Mouse (Mus musculus) limb, embryonic 14.5 days (tissue): Measurements from ENCODE around the gene Rtca. TPM values are rescaled to one million over a fixed set of nuclear protein-coding genes. Genes with fewer than 3 reads are reported as not detected.
A peak's percentile ranks its signal among the peaks of the same experiment; 100 is the strongest.

Source experiments
- ATAC-seq: fragments of 200-750 bp; cut with Nextera tagmentation; 2 replicates; pipeline ENCODE4 v1.8.0; 2017; ENCODE audit warnings: low read depth, moderate number of reproducible peaks, moderate TSS enrichment; ENCODE audit not compliant: low FRiP score
- DNase-seq: peaks from one replicate; pipeline ENCODE4 v3.0.0-alpha.2; 2015; ENCODE audit warnings: low spot score
- H3K27ac ChIP-seq: fragments of 300-500 bp; sonication (generic); replicated peaks from 2 replicates; pipeline ENCODE4 v1.5.1; 2014; ENCODE audit warnings: low read depth, mild to moderate bottlenecking, low read length, moderate library complexity, mixed read lengths
- H3K27me3 ChIP-seq: fragments of 300-500 bp; sonication (generic); 2 replicates; pipeline ENCODE4 v1.6.1; 2014; ENCODE audit warnings: low read length, mixed read lengths; ENCODE audit not compliant: control insufficient read depth, insufficient read depth
- H3K36me3 ChIP-seq: fragments of 300-500 bp; sonication (generic); 2 replicates; pipeline ENCODE4 v1.6.1; 2014; ENCODE audit warnings: mild to moderate bottlenecking, low read length, moderate library complexity, mixed read lengths; ENCODE audit not compliant: control insufficient read depth, insufficient read depth
- H3K4me1 ChIP-seq: fragments of 300-500 bp; sonication (generic); 2 replicates; pipeline ENCODE4 v1.6.1; 2014; ENCODE audit warnings: antibody characterized with exemption, low read length, mixed read lengths; ENCODE audit not compliant: control insufficient read depth, insufficient read depth
- H3K4me2 ChIP-seq: fragments of 300-500 bp; sonication (generic); replicated peaks from 2 replicates; pipeline ENCODE4 v1.6.1; 2014; ENCODE audit warnings: low read depth, mild to moderate bottlenecking, low read length, moderate library complexity; ENCODE audit not compliant: severe bottlenecking
- H3K4me3 ChIP-seq: fragments of 300-500 bp; sonication (generic); replicated peaks from 2 replicates; pipeline ENCODE4 v1.5.1; 2014; ENCODE audit warnings: low read length
- H3K9ac ChIP-seq: fragments of 300-500 bp; sonication (generic); 2 replicates; pipeline ENCODE4 v1.6.1; 2014; ENCODE audit warnings: mild to moderate bottlenecking, low read depth, low read length, moderate library complexity; ENCODE audit not compliant: severe bottlenecking
- H3K9me3 ChIP-seq: fragments of 300-500 bp; sonication (generic); 2 replicates; pipeline ENCODE4 v1.6.1; 2016; ENCODE audit warnings: low read length; ENCODE audit not compliant: control insufficient read depth
- POLR2A ChIP-seq: fragments of 200-500 bp; IDR thresholded peaks from 2 replicates; pipeline ENCODE4 v1.8.0; 2012; ENCODE audit warnings: inconsistent platforms, mild to moderate bottlenecking, moderate library complexity, borderline replicate concordance; ENCODE audit not compliant: insufficient read depth, insufficient read length; ENCODE audit errors: extremely low read depth
- WGBS: fragments of 180-500 bp; shearing (Covaris S2); extraction: QIAGEN DNeasy Blood & Tissue Kit; methylation state at CpG from one replicate; pipeline ENCODE4 v1.1.7; 2014; 5-methylcytosine and 5-hydroxymethylcytosine counted together
- polyA plus RNA-seq, 2 experiments: library from polyadenylated mRNA; depleted of rRNA in 1 of 2; stranded (reverse) in 1 of 2; unstranded in 1 of 2; fragments of >200 nt; fragmentation: Nextera tagmentation in 1 of 2; extraction: Ambion mirVana in 1 of 2; gene quantifications; 2 replicates each; pipeline versions ENCODE4 v1.2.1 to v1.2.3; 2012 to 2014

Gene Rtca
- polyA plus RNA-seq (2012; rRNA removed) (47.6 and 57.5 TPM in 2 replicates), polyA plus RNA-seq (2014; fragmentation: Nextera tagmentation; extraction: Ambion mirVana) (67.9 and 68.6 TPM in 2 replicates)

GRCm38 (mm10) chr3:116507772-116508351 is at the start of gene Rtca:
Gene Rtca, minus strand, starts transcription at chr3:116508208.
- WGBS, result 4% methylated on average over 31 of the region's 44 CpGs
- Histone ChIP-seq H3K9me3 (no peaks in the 10 kb centered on the region), H3K9ac (peak within 1 kb of the TSS; percentile 89), H3K4me3 (peak within 1 kb of the TSS; percentile 88), H3K27ac (peak within 1 kb of the TSS; percentile 65), H3K36me3 (peaks cover 25% of the 10 kb centered on the region), H3K27me3 (no peaks in the 10 kb centered on the region), H3K4me2 (peak within 1 kb of the TSS; percentile 66), H3K4me1 (peaks cover 10% of the 10 kb centered on the region)
- TF ChIP-seq POLR2A, result 0 out of 2 replicates have a peak, but pooled peaks have one; percentile 36
- DNase-seq (peak; percentile 97), ATAC-seq (peak; percentile 92)

GRCm38 (mm10) chr3:116551362-116551761 is 43.4 kb upstream of the Rtca start:
- TF ChIP-seq POLR2A, result no peak
- no peaks in the 10 kb centered on the region for H3K9me3 ChIP-seq
- H3K9ac ChIP-seq, result no peak overlapping the region
- H3K27ac ChIP-seq, result no peak overlapping the region
- WGBS, result 75% methylated on average over 5 of the region's 5 CpGs
- no peaks in the 10 kb centered on the region for H3K4me1 ChIP-seq
- H3K27me3 ChIP-seq, result no peaks in the 10 kb centered on the region
- H3K4me2 ChIP-seq, result no peak overlapping the region
- H3K4me3 ChIP-seq, result no peak overlapping the region
- ATAC-seq (no peak), DNase-seq (no peak)
- H3K36me3 ChIP-seq, result peaks cover 25% of the 10 kb centered on the region

GRCm38 (mm10) chr3:116547430-116547829 is 39.4 kb upstream of the Rtca start:
- no peak overlapping the region for H3K27ac ChIP-seq
- DNase-seq, result no peak
- H3K27me3 ChIP-seq, result no peaks in the 10 kb centered on the region
- H3K4me3 ChIP-seq, result no peak overlapping the region
- peaks cover 47% of the 10 kb centered on the region for H3K36me3 ChIP-seq
- H3K9me3 ChIP-seq, result no peaks in the 10 kb centered on the region
- no peaks in the 10 kb centered on the region for H3K4me1 ChIP-seq
- WGBS, result 88% methylated on average over 5 of the region's 5 CpGs
- ATAC-seq, result no peak
- no peak for TF ChIP-seq POLR2A
- H3K9ac ChIP-seq, result no peak overlapping the region
- no peak overlapping the region for H3K4me2 ChIP-seq

- Histone ChIP-seq H3K4me1 (no peaks in the 10 kb centered on the region), H3K9ac (no peak overlapping the region)
- 60% methylated on average over 3 of the region's 3 CpGs for WGBS
Measured at GRCm38 (mm10) chr3:116542532-116542931, 34.5 kb upstream of the Rtca start.

GRCm38 (mm10) chr3:116542070-116542469 is 34.1 kb upstream of the Rtca start:
- H3K4me2 ChIP-seq, result no peak overlapping the region
- WGBS, result 63% methylated on average over 2 of the region's 2 CpGs
- ATAC-seq, result no peak

More at GRCm38 (mm10) chr3:116542532-116542931, 34.5 kb upstream of the Rtca start:
- H3K27ac ChIP-seq, result no peak overlapping the region
- no peak overlapping the region for H3K4me2 ChIP-seq
- no peaks in the 10 kb centered on the region for H3K27me3 ChIP-seq
- no peak for TF ChIP-seq POLR2A
- peaks cover 60% of the 10 kb centered on the region for H3K36me3 ChIP-seq
- H3K4me3 ChIP-seq, result no peak overlapping the region
- ATAC-seq (no peak), DNase-seq (no peak)
- no peaks in the 10 kb centered on the region for H3K9me3 ChIP-seq

More at GRCm38 (mm10) chr3:116542070-116542469, 34.1 kb upstream of the Rtca start:
- Histone ChIP-seq H3K4me3 (no peak overlapping the region), H3K36me3 (peaks cover 56% of the 10 kb centered on the region), H3K9me3 (no peaks in the 10 kb centered on the region), H3K4me1 (no peaks in the 10 kb centered on the region), H3K27ac (no peak overlapping the region), H3K9ac (no peak overlapping the region), H3K27me3 (no peaks in the 10 kb centered on the region)
- no peak for DNase-seq
- TF ChIP-seq POLR2A, result no peak
